Mouse (Mus musculus): Measurements from ENCODE around the gene Dusp22. TPM values are rescaled to one million over a fixed set of nuclear protein-coding genes. Genes with fewer than 3 reads are reported as not detected.

Gene Dusp22
- total RNA-seq (2023) = 6.0 TPM

GRCm38 (mm10) chr13:30659613-30660505, at the start of gene Dusp22:
Dusp22 (plus strand) TSS chr13:30659999.

GRCm38 (mm10) chr13:30749021-30749556, 89.3 kb downstream of the Dusp22 start, which contains the start of gene Irf4:
Irf4 (plus strand) TSS chr13:30749226.

Other genes starting within 250 kb of the Dusp22 start
- gene Uqcrfs1, start 114.6 kb upstream of the Dusp22 start, total RNA-seq (2023) = 89.2 TPM
- 59.7 TPM for gene Irf4, start 89.2 kb downstream of the Dusp22 start, total RNA-seq (2023)

Data from CD4-positive naive resting alpha-beta T cell, adult 76 days (primary cell).